8 mouse cellular contexts compared by ENCODE assay signal in genomic region chr2:173365441-173366166, GRCm38 (mm10).
DNase-seq lines count a peak whose midpoint lies in the region; ATAC-seq lines count a peak whose summit lies in the region.
"Had no signal": no experiment of that assay in that cellular context is flagged by ENCODE, and none has a peak within 500 bp of the region (broad histone marks: within the 10 kb centered on the region; RNA-seq: fewer than 3 reads in every experiment).

No protein-coding gene starts in this region.

- H3K9ac ChIP-seq in kidney, embryonic 16.5 days (replicated peaks; ENCODE audit: low read length), result peak overlapping the region; percentile 33; the same call in 1 of the 2 replicates
- peak overlapping the region; percentile 40; the same call in 1 of the 2 replicates for H3K9ac ChIP-seq in embryonic facial prominence, embryonic 13.5 days
- H3K9ac ChIP-seq in hindbrain, embryonic 11.5 days (ENCODE audit: low read depth, low read length), result no peak overlapping the region; the same call in 1 of the 2 replicates
- peak overlapping the region; percentile 4; the same call in 1 of the 2 replicates for H3K9ac ChIP-seq in midbrain, embryonic 15.5 days

- H3K27me3 ChIP-seq in kidney, embryonic 16.5 days (ENCODE audit: insufficient read depth, low read length), result peaks cover 6% of the 10 kb centered on the region; the same call in 1 of the 2 replicates
- H3K27me3 ChIP-seq in embryonic facial prominence, embryonic 13.5 days, result 0 out of 2 replicates have a peak, but pooled peaks cover 12% of the 10 kb centered on the region
- H3K27me3 ChIP-seq in hindbrain, embryonic 11.5 days (ENCODE audit: control insufficient read depth, insufficient read depth, low read length), result peaks cover 3% of the 10 kb centered on the region; the same call in 1 of the 2 replicates
- H3K27me3 ChIP-seq in midbrain, embryonic 15.5 days (replicated peaks), result no peaks in the 10 kb centered on the region; the same call in 1 of the 2 replicates

- H3K9me3 ChIP-seq in kidney, embryonic 16.5 days (ENCODE audit: low read length), result no peaks in the 10 kb centered on the region
- H3K9me3 ChIP-seq in embryonic facial prominence, embryonic 13.5 days, result no peaks in the 10 kb centered on the region
- H3K9me3 ChIP-seq in hindbrain, embryonic 11.5 days (ENCODE audit: control insufficient read depth, low read length), result no peaks in the 10 kb centered on the region
- no peaks in the 10 kb centered on the region for H3K9me3 ChIP-seq in midbrain, embryonic 15.5 days

- ATAC-seq in kidney, embryonic 16.5 days (ENCODE audit: low FRiP score, low TSS enrichment), result no peak
- ATAC-seq in embryonic facial prominence, embryonic 13.5 days (ENCODE audit: insufficient number of reproducible peaks, insufficient read depth, low FRiP score, low TSS enrichment, low read depth), result no peak
- ATAC-seq in hindbrain, embryonic 11.5 days (ENCODE audit: low FRiP score), result no peak
- ATAC-seq in midbrain, embryonic 15.5 days (replicated peaks), result peak; percentile 66

- no peaks in the 10 kb centered on the region for H3K36me3 ChIP-seq in kidney, embryonic 16.5 days (ENCODE audit: insufficient read depth, low read length)
- no peaks in the 10 kb centered on the region for H3K36me3 ChIP-seq in embryonic facial prominence, embryonic 13.5 days
- H3K36me3 ChIP-seq in hindbrain, embryonic 11.5 days (ENCODE audit: control insufficient read depth, insufficient read depth, low read length), result no peaks in the 10 kb centered on the region
- no peaks in the 10 kb centered on the region for H3K36me3 ChIP-seq in midbrain, embryonic 15.5 days (replicated peaks)

- H3K4me3 ChIP-seq in kidney, embryonic 16.5 days (ENCODE audit: low read length), result peak overlapping the region; percentile 20
- 0 out of 2 replicates have a peak overlapping the region, but pooled peaks have one; percentile 0 for H3K4me3 ChIP-seq in embryonic facial prominence, embryonic 13.5 days
- H3K4me3 ChIP-seq in hindbrain, embryonic 11.5 days (ENCODE audit: low read depth, low read length), result no peak overlapping the region
- peak overlapping the region; percentile 16 for H3K4me3 ChIP-seq in midbrain, embryonic 15.5 days

- no peaks in the 10 kb centered on the region for H3K4me1 ChIP-seq in kidney, embryonic 16.5 days (ENCODE audit: insufficient read depth, low read length)
- peaks cover 38% of the 10 kb centered on the region for H3K4me1 ChIP-seq in embryonic facial prominence, embryonic 13.5 days
- 0 out of 2 replicates have a peak, but pooled peaks cover 2% of the 10 kb centered on the region for H3K4me1 ChIP-seq in hindbrain, embryonic 11.5 days (replicated peaks; ENCODE audit: control insufficient read depth, insufficient read depth, low read length)
- H3K4me1 ChIP-seq in midbrain, embryonic 15.5 days, result peaks cover 18% of the 10 kb centered on the region; the same call in 1 of the 2 replicates

- peak overlapping the region; percentile 46 for H3K4me2 ChIP-seq in kidney, embryonic 16.5 days (replicated peaks; ENCODE audit: low read depth, low read length)
- H3K4me2 ChIP-seq in embryonic facial prominence, embryonic 13.5 days, result peak overlapping the region; percentile 43; the same call in 1 of the 2 replicates
- peak overlapping the region; percentile 14 for H3K4me2 ChIP-seq in hindbrain, embryonic 11.5 days (replicated peaks; ENCODE audit: low read depth, low read length)
- peak overlapping the region; percentile 43 for H3K4me2 ChIP-seq in midbrain, embryonic 15.5 days

- 12% methylated on average over 24 of the region's 24 CpGs for WGBS in kidney, embryonic 16.5 days
- 13% methylated on average over 24 of the region's 24 CpGs for WGBS in embryonic facial prominence, embryonic 13.5 days
- WGBS in hindbrain, embryonic 11.5 days, result 17% methylated on average over 24 of the region's 24 CpGs
- WGBS in midbrain, embryonic 15.5 days, result 7% methylated on average over 24 of the region's 24 CpGs

- no peak overlapping the region for H3K27ac ChIP-seq in kidney, embryonic 16.5 days (ENCODE audit: low read length)
- no peak overlapping the region for H3K27ac ChIP-seq in embryonic facial prominence, embryonic 13.5 days
- no peak overlapping the region for H3K27ac ChIP-seq in hindbrain, embryonic 11.5 days (ENCODE audit: low read depth, low read length)
- H3K27ac ChIP-seq in midbrain, embryonic 15.5 days, result peak overlapping the region; percentile 57

- DNase-seq in kidney, postnatal 10 days, result no peak
- DNase-seq in hindbrain, embryonic 11.5 days (ENCODE audit: low spot score), result no peak
- no peak for DNase-seq in embryo, embryonic 9.5 days (ENCODE audit: extremely low spot score)
- DNase-seq in right cerebral cortex, postnatal 14 days, result no peak
- DNase-seq: thymus, adult 18-20 months had no signal
